Mouse (Mus musculus): ENCODE results near the gene Lyrm2.

DNA sequence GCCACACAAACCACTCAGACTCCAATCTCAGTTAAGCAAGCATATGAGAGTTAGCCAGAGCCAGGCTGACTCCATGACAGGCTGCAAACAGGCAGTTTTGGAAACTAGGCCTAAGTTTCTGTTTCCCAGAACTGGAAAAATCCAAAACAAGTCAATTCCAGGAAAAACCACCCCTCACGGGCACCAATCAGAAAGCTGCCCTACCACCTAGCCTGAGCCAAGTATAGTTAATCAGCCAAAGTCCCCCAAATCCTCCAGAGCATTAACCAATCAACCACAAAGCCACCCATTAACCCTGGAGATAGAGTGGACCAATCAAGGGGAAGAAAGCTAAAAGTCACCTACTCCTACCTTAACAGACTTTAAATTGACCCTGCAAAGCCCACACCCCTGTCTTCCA lies 12.9 kb upstream of the Lyrm2 start:
- TF ChIP-seq GATA1 (IDR thresholded peaks at IDR 0.05; ENCODE audit: borderline replicate concordance, low read length) (no peak), FLI1 (IDR thresholded peaks at IDR 0.05; ENCODE audit: low read length) (no peak)
